Mouse (Mus musculus): ENCODE data around the gene Hist1h2af. TPM values are rescaled to one million over a fixed set of nuclear protein-coding genes. Genes with fewer than 3 reads are reported as not detected.

Gene Hist1h2af
- total RNA-seq, 2 experiments from 2014 or later: 9.5 to 14.9 TPM

DNA sequence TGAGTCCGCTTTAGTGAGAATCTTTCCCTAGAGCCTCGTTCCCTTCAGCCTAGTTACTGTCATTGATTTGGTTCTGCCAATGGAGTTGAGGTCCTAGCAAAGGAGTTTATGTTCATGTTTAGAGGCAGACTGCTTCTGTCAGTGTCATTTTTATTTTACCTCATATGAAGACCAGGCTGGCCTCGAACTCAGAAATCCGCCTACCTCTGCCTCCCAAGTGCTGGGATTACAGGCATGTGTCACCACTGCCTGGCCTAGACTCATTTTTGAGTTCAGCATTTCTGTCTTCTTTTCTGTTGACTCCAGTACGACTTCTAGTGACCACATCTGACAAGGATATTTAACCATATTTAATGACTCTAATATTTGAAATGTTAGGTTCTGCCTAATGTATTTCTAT is 18.4 kb upstream of the Hist1h2af start:
- DNase-seq: no peak

DNA sequence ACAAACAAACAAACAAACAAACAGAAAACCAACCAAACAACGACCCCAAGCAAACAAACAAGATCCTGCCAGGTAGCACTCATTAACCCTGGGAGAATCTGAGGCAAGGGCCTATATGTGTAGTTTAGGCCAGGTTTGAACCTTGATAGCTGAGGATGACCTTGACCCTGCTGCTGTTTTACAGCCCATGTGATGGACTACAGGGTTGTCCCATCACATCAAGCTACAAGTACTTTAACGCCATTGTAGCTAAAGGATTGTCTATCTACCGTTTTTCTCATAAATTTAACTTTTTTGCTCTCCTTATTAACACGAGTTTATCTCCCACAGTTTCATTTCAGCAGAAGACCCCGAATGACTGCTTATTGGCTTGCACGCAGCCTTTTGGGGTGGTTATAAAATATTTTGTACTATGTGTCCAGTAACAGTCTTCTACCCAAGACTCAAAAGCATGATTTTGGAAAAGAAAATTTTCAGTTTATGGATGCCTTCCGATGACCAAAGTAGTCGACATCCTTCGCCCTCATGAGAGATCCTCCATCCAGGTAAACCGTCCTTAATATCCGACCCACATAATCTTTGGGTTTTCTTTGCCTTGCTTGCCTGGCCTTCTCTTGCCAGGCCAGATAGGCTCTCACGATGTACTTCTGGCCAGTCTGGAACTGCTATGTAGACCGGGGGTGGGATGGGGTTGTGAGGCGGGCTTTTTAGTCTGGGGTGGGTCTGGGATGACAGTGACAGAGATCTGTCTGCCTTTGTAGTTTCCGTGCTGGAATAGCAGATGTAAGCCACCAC is 17.7 kb upstream of the Hist1h2af start:
- no peak for DNase-seq

DNA sequence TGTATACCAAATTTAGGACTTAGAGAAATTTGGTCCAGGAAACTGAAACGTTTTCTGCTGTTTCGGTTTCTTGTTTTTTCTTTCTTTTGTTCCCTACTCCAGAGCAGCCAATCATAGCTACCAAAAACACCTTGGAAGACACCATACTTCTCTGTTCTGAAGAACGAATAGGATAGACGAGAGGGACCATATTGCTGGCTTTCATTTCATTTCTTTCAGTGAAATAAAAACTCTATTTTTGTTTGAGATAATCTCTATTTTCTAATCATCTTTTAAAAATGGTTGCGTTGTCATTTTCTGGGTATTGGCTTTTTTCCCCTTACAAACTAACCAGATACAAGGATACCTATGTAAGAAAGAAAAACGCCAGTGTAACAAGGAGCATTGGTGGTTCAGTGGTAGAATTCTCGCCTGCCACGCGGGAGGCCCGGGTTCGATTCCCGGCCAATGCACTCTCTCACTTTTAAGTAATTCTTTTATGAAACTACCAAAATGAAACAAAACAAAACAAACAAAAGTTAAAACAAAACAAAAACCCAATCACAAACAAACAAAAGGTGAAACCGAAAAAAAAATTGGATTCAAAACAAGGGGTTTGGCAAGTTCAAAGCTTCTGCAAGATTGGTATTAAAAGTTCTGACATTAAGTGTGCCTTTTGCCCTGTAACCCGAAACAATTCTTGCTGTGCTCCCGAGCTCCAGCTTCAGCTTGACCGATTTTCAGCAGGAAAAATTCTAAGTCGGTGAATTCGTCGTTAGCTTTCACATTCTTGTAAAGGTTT is 16.7 kb upstream of the Hist1h2af start:
- DNase-seq: peak; percentile 46

DNA sequence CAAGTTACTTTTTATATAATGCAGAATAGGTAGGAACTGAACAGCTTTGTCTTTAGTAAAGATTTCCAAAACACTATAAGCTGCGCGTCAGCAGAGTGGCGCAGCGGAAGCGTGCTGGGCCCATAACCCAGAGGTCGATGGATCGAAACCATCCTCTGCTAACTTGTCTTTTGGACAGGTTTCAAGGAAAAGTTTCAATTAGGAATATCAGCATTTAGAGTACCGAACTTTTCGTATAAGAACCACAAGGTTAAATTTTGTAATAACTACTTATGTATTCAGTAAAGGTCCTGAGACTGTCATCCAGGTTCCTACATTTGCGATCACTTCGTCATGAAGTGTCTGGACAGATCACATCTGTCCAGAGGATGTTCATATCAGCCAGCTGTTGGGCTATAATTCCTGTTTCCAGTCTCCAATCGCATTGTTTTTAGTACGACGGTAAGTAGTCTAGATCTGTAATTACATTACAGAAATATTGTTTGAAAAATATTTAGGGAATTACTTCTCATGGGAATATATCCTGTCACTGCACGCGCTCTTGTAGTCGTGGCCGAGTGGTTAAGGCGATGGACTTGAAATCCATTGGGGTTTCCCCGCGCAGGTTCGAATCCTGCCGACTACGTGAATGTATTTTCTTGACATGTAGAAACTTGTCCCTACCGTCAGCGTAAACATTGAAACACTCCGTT is 16.0 kb upstream of the Hist1h2af start:
- peak; percentile 58 for DNase-seq

DNA sequence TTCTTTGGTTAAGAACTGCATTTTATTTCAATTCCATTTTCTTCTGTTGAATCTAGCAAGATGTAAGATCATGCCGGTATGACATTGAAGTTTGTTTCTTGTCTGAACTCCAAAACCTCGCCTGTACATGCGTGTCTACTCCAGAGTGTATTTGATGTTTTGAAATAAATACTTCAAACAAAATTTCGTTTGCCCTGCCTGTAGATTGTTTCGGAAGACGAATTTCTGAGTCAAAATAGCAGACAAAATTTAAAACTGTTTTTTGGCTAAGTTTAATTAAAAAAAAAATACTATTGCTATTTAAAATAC is 15.5 kb upstream of the Hist1h2af start:
- DNase-seq: no peak

DNA sequence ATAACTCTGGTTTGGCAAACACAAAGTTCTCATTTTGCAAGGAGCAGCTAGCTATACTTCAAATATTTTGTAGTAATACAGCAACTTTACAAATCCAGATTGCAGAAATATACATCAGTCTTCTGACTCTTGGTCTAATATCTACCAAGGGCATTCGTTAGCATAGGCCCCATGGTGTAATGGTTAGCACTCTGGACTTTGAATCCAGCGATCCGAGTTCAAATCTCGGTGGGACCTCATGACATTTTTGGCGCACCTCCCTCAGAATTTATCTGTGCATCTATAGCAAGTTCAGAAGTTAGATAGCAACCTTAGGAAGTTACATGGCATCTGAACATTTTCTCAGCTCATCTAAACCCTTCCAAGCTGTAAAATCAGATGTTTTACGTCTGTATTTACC is 14.8 kb upstream of the Hist1h2af start:
- DNase-seq: peak; percentile 57

DNA sequence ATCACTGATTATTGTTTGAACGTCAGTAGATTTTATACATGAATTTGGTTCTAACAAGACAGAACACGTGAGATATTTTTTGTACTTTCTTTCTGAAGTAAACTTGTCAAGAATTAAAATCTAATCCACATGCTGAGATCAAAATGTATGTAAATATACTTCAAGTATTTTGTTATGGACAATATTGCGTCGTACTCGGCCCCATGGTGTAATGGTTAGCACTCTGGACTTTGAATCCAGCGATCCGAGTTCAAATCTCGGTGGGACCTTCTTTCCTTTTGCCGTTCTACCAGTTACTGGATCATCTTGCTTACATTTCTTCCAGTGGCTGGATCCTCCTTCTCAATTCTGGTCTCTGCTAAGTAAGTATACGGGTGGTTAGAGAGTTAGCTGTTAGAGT is 14.3 kb upstream of the Hist1h2af start:
- DNase-seq: peak; percentile 48

DNA sequence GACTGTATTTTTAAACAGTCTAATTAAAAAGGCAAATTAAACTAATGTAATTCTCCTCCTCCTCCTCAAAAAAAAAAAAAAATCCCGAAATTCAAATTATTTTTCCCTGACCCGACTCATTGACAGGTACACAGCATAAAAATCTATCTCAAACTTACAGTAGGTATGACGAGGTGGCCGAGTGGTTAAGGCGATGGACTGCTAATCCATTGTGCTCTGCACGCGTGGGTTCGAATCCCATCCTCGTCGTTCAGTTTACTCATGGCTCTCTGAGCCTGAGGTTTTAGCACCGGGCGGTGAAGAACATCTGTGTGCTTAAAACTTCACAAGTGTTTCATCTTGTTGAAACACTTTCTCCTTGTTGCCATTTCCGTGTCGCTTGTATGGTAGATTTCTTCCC is 12.0 kb upstream of the Hist1h2af start:
- peak; percentile 66 for DNase-seq

DNA sequence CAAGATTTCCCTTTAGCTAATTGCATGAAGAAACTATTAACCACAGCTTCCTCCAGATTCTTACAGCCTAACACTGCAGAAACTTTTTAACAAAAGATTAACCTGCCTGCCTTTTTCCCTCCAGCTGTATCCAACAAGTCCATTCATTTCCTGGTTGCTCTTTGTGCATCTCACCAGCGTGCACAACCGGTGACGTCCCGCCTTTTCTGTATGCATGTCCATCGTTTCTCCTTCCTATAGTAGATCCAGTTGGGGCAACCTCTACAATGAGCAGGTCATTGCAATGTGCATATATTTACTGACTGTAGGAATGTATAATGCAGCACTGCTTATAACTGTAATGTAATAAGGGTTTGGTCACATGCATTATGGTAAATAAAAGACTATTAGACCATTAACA is 9.7 kb upstream of the Hist1h2af start:
- no peak for DNase-seq

DNA sequence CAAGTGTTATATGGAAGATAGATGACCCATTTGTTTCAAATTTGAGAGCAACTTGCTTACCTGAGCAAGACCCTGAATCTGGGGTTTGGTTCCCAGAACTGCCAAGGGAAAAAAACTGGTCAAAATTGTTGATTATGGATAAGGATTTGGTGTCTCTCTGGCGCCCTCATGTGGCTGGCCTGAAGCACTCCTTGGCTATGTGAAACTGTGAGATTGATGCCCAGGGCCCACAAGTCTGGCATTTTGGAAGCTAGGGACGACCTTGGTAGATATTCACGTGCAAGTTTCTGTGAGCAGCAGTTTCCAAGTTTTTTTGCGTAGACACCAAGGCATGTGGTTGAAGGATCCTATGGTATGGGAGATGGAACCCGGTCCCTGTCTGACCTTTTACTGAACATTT is 9.1 kb upstream of the Hist1h2af start:
- DNase-seq: peak; percentile 38

DNA sequence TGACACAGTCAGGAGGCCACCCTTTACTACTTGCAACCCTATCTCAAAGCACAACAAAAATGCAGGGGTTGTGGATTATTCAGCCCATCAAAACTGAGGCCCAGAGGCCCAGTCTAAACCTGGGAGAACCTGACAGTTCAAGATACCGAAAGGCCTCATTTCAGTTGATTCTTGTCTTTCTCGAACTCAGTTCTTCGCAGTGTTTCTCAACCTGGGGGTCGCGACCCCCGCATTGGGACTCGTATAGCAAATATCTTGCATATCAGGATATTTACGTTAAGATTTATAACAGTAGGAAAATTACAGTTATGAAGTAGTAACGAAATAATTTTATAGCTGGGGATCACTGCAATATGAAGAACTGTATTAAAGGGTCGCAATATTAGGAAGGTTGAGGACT is 7.8 kb upstream of the Hist1h2af start:
- DNase-seq: no peak

DNA sequence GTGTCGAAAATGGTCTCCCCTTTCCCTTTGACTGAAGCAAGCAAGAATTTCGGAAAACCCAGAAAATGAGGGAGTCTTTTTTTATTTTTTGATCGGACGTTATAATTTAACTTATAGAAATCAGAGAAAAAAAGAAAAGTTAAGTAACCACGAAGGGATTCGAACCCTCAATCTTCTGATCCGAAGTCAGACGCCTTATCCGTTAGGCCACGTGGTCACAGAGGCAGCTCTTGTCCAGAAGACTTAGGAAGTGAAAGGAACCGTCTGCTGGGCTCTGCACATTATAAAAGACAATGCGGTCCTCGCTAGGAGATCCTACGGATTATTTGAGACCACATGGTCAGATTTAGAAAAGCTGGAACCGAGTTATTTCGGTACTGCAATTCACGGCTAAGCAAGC is 7.4 kb upstream of the Hist1h2af start:
- peak; percentile 70 for DNase-seq

DNA sequence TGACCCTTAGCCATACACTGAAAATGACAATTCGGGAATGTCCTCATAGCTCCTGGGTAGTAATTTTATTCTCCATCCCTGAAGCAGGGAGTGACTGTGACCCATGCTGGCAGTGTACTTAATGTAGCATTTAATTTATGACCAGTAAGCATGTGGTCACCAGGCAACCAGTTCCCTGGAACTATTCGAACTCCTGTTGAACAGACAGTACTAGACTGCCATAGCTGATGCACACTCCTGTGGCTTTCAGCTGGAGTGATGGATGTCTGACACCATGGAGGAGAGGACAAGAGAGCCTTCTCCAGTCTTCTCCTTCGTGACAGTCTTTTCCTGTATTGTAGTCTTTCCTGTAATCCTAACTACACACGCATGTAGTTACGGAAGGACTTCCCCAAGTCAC is 4.7 kb upstream of the Hist1h2af start:
- no peak for DNase-seq

DNA sequence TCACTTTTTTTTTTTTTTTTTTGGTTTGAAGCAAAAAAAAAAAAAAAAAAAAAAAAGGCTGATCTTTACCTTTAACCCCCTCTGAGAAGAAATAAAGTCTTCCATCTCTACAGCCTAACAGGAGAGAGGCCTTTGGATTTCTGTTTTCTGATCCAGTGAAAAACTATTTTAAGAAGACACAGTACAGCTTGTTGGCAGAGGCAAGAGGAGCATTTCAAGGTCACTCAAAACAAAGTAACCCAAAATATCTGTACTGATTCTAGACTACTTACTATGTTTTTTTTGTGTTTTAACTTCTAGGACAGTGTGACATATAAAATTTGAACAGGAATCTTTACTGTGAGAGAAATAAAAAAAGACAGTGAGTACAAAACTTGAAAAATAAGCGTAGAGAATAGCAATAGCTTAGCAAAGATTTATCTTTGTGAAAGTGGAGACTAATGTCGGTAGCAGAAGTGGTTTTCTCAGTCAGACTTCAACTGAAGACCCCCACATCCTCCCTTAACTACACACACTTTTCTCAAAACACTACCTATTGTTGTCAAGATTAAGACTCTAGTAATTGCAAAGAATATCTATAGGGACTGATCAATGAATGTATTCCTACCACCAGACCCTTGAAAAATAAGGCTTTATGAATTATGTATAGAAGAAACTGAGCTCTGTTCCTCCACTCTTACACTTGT is 4.1 kb upstream of the Hist1h2af start:
- DNase-seq: no peak

DNA sequence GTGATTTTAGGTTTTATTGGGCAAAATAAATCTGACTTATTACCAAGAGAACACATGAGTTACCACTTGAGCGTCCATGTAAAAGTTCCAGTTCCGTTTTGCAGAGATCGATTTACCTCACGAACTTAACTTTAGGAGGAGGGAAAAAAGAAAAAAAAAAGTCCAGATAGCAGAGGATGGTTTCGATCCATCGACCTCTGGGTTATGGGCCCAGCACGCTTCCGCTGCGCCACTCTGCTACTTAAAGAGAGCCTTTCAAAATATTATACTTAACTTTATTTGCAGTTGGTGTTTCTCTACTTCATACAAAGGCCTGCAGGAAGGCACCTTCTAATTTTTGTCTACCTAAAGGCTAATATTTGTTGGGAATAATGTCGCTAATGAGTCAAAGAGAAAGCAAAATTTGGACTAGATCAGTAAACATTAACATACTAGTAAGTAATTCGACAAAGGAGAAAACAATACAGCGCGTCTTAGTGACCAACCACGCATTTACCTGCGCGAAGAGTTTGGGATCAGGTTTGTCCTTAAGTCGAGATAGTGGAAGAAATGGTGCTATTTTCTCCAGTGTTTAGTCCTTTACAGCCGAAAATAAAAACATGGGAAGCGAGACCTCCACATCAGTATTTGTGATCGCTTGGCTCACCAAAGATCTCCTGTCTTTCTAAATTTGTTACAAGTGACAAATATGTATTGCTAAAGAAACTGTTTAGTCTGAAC is 3.4 kb upstream of the Hist1h2af start:
- DNase-seq: peak; percentile 55

DNA sequence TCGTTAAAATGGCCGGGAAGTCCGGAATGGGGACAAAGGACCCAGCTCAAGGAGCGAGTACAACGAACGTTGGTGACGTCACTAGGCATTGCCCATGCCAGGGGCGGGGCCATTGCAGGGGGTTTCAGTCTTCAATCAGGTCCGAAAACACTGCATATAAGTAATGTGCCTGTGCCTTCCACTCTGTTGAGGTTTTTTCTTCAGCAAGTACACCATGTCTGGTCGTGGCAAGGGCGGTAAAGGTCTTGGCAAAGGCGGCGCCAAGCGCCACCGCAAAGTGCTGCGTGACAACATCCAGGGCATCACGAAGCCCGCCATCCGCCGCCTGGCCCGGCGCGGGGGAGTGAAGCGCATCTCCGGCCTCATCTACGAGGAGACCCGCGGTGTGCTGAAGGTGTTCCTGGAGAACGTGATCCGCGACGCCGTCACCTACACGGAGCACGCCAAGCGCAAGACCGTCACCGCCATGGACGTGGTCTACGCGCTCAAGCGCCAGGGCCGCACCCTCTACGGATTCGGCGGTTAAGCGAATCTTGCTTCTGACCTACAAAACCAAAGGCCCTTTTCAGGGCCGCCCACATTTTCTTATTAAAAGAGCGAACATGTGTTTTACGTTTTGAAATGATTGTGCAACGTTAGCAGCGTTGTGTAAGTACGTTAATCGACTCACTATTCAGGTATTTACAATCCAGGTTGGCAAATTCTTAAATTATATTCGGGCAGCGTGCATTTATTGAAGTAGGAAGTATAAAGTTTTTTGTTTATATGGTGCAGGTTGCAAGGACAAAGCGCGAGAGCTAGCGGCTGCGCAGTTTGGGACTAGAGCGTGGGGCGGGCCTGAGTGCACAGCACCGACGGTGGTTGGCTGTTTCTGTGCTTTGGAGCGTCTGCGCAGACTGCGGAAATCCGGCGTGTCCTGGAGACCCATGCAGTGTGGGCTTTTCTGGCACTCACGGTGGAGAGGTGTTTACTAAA is 2.5 kb upstream of the Hist1h2af start, which contains the start of gene Hist1h4h:
Gene Hist1h4h (plus strand): TSS at position 150 of the 975 bp plus-strand sequence.
- DNase-seq: peak; percentile 93

DNA sequence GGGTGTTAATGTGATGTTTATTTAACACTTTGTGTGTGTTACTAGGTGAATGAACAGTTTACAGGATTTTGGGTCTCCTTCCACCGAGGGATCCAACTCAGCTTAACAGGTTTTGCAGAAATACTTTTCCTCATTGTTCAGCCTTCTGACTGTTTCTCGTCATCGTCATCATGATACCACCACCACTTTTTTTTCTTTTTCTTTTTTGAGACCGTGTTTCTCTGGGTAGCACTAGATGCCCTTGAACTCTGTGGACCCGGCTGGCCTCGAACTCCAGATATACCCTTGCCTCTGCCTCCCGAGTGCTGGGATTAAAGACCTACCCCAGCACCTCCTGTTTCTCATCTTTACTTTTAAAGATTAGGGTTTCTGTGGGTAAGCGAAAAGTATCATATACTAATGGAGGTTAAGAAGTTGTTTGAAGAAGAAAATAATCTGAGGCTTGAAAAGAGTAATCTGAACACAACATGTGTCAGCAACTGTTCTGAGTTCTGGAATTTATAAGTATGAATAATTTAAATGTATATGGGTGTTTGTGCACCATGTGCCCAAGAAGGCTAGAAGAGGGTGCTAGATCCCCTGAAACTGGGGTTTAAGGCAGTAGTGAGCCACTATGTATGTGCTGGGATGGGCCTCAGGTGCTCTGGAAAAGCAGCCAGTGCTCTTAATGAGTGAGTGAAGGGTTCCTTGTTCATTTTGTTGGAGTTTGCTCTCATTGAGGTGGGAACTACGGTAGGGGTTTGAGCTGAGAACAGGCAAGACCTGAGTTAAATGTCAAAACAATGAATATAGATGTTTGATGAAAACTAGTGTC is 1.2 kb upstream of the Hist1h2af start:
- no peak for DNase-seq

DNA sequence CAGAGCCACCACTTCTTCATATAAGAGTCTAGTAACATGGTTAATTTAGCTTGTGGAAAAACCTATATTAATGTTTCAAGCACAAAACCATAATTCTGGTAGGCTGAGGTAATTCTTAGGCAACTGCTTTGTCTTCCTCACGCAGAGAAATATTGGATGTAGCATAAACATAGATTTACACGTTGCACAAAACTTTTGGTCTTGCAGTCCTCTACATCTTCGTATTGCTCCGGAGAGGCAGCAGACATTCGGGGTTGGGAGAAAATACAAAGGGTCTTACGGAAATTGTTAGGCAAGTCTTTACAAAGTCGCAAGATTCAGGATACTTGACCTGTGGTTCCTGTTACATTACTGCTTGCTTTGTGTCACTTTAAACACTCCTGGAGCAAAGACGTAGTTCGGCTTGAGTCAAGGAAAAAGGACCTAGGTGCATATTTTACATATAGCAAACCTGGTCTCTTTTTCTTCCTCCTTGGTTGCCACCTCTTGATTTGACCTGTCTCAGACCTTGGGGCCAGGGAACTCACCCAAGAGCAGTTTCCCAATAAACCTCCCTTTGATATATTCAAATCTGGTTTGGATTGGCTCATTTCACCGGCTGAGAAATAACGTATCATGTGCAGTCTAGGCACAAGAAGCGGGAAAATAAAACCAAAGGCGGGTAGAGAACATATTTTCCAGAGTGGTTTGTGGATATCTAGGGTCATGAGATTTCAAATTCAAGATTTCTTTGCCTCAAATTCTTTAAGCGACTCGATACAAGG is 844 bp downstream of the Hist1h2af start:
- no peak for DNase-seq

Measured in gastrocnemius, postnatal 25 days (tissue).